Mouse (Mus musculus): Measurements from ENCODE around the gene Olfr1201. TPM values are rescaled to one million over a fixed set of nuclear protein-coding genes. Genes with fewer than 3 reads are reported as not detected.

Olfr1201 gene
- polyA plus RNA-seq (2012; rRNA removed), result not detected in 2 replicates

DNA sequence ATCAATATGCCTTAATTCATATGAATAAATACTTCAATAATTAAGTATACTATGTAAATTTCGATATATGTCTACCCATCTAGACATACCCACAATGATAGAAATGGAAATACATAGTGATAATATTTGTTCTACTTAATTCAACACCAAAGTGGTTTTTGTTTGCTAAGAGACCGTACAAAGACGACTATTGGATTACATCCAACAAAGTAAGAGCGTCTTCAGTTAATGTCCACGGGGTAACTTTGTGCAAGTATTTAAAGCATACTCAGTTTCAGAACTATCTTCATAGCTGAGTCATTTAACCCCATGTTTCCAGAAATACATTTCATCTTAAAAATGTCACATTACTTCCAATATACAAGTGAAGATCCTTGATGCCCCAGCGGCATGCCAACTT lies at the start of gene Olfr1201:
Gene Olfr1201 (plus strand): TSS at position 301 of the 400 bp plus-strand sequence.
- DNase-seq (ENCODE audit: extremely low spot score in 1 of 2, low spot score in 1 of 2), result no peak

DNA sequence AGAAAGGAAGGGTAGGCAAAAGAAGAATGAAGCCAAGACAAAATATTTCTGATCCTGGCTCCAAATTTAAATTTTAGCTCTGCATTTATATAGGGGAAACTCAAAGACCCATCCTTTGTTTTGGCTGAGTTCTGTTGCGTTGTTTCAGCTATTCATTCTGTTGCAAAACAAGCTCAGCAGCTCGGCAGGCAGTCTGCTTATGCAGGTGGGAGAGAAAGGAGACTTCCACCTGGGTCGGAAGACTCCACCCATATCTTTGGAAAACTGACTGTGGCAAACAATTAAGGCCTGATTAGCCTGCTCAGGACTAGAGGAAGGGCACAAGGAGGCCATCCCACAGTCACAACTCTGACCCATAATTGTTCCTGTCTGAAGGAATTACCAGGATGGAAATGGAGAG lies 49.5 kb upstream of the Olfr1201 start:
- DNase-seq (ENCODE audit: extremely low spot score in 1 of 2, low spot score in 1 of 2), result no peak

GRCm38 (mm10) chr2:88751270-88751669 lies 41.6 kb upstream of the Olfr1201 start, which contains the start of gene Olfr1198:
TSS of gene Olfr1198 (minus strand) at chr2:88751370.
- DNase-seq (ENCODE audit: extremely low spot score in 1 of 2, low spot score in 1 of 2), result no peak

DNA sequence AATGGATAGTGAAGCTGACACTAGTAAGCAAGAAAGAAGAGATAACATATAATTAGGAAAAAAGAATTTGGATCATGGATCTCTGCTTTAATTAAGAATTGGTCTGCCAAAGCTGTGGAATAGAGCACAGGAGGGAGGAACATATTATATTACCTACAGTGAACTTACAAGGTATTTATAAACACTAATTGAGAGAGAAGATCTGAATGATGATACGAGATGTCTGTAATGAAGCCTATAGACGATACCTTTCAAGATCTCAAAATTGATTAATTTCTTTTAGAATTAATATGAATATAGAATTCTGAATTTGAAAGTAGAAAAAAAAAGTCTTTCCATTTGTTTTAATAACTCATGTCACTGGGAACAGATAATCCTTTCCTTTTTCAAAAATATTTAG lies 32.5 kb upstream of the Olfr1201 start, which contains the start of gene Olfr1199:
Gene Olfr1199 (minus strand): TSS at position 101 of the 400 bp plus-strand sequence.
- DNase-seq (ENCODE audit: extremely low spot score in 1 of 2, low spot score in 1 of 2), result no peak

- no peak for DNase-seq (ENCODE audit: extremely low spot score in 1 of 2, low spot score in 1 of 2)
Observed at GRCm38 (mm10) chr2:88770388-88770787, 22.4 kb upstream of the Olfr1201 start, which contains the start of gene Olfr1200. TSS of gene Olfr1200 (minus strand) at chr2:88770488.

GRCm38 (mm10) chr2:88814196-88814595 lies 21.4 kb downstream of the Olfr1201 start, which contains the start of gene Olfr1202:
TSS of gene Olfr1202 (plus strand) at chr2:88814496.
- DNase-seq (ENCODE audit: extremely low spot score in 1 of 2, low spot score in 1 of 2), result no peak

- no peak for DNase-seq (ENCODE audit: extremely low spot score in 1 of 2, low spot score in 1 of 2)
Observed at GRCm38 (mm10) chr2:88829437-88829836, 36.6 kb downstream of the Olfr1201 start, which contains the start of gene Olfr1205. TSS of gene Olfr1205 (plus strand) at chr2:88829737.

GRCm38 (mm10) chr2:88838477-88838876 lies 45.6 kb downstream of the Olfr1201 start:
- no peak for DNase-seq (ENCODE audit: extremely low spot score in 1 of 2, low spot score in 1 of 2)

Other genes with a start within 250 kb of the Olfr1201 start
- not detected in 2 replicates for gene Olfr1188, start 236.1 kb upstream of the Olfr1201 start, polyA plus RNA-seq (2012; rRNA removed)
- gene Olfr1189, start 206.6 kb upstream of the Olfr1201 start, polyA plus RNA-seq (2012; rRNA removed), result not detected in 2 replicates
- not detected in 2 replicates for gene Olfr1191-ps1, start 152.5 kb upstream of the Olfr1201 start, polyA plus RNA-seq (2012; rRNA removed)
- gene Olfr1192-ps1, start 144.5 kb upstream of the Olfr1201 start, polyA plus RNA-seq (2012; rRNA removed), result not detected in 2 replicates
- not detected in 2 replicates for gene Olfr1193, start 117.4 kb upstream of the Olfr1201 start, polyA plus RNA-seq (2012; rRNA removed)
- not detected in 2 replicates for gene Olfr1195, start 103.8 kb upstream of the Olfr1201 start, polyA plus RNA-seq (2012; rRNA removed)
- gene Olfr1196, start 88.4 kb upstream of the Olfr1201 start, polyA plus RNA-seq (2012; rRNA removed), result not detected in 2 replicates
- gene Olfr1197, start 60.7 kb upstream of the Olfr1201 start, polyA plus RNA-seq (2012; rRNA removed), result not detected in 2 replicates
- gene Olfr1198, start 41.7 kb upstream of the Olfr1201 start, polyA plus RNA-seq (2012; rRNA removed), result not detected in 2 replicates
- gene Olfr1199, start 32.6 kb upstream of the Olfr1201 start, polyA plus RNA-seq (2012; rRNA removed), result not detected in 2 replicates
- not detected in 2 replicates for gene Olfr1200, start 22.5 kb upstream of the Olfr1201 start, polyA plus RNA-seq (2012; rRNA removed)
- gene Olfr1202, start 21.5 kb downstream of the Olfr1201 start, polyA plus RNA-seq (2012; rRNA removed), result not detected in 2 replicates
- not detected in 2 replicates for gene Olfr1205, start 36.7 kb downstream of the Olfr1201 start, polyA plus RNA-seq (2012; rRNA removed)
- not detected in 2 replicates for gene Olfr1204, start 56.3 kb downstream of the Olfr1201 start, polyA plus RNA-seq (2012; rRNA removed)
- gene Olfr1206, start 70.2 kb downstream of the Olfr1201 start, polyA plus RNA-seq (2012; rRNA removed), result not detected in 2 replicates
- not detected in 2 replicates for gene Olfr1208, start 109.3 kb downstream of the Olfr1201 start, polyA plus RNA-seq (2012; rRNA removed)
- not detected in 2 replicates for gene Olfr1209, start 122.1 kb downstream of the Olfr1201 start, polyA plus RNA-seq (2012; rRNA removed)
- gene Olfr1211, start 145.1 kb downstream of the Olfr1201 start, polyA plus RNA-seq (2012; rRNA removed), result not detected in 2 replicates
- not detected in 2 replicates for gene Olfr1212, start 160.9 kb downstream of the Olfr1201 start, polyA plus RNA-seq (2012; rRNA removed)
- not detected in 2 replicates for gene Gm13762, start 187.2 kb downstream of the Olfr1201 start, polyA plus RNA-seq (2012; rRNA removed)
- gene Olfr1214, start 199.6 kb downstream of the Olfr1201 start, polyA plus RNA-seq (2012; rRNA removed), result not detected in 2 replicates
- gene Olfr1215, start 213.9 kb downstream of the Olfr1201 start, polyA plus RNA-seq (2012; rRNA removed), result not detected in 2 replicates
- not detected in 2 replicates for gene Olfr1216, start 225.3 kb downstream of the Olfr1201 start, polyA plus RNA-seq (2012; rRNA removed)
- 0.15 TPM in 1 of 2 replicates, not detected in the other for gene Olfr1217, start 239.0 kb downstream of the Olfr1201 start, polyA plus RNA-seq (2012; rRNA removed)